Mouse (Mus musculus) liver, postnatal 0 days (tissue): Measurements from ENCODE around the gene Gm17521.
"Not testable (repeated sequence)": the region's sequence is repeated elsewhere in the genome, so short reads cannot be mapped to it uniquely, and the experiment has no call there.

ENCODE experiments used
- CTCF ChIP-seq: sonication (generic); IDR thresholded peaks from 2 replicates; pipeline ENCODE4 v1.5.1; 2016; ENCODE audit warnings: antibody characterized with exemption, low read depth
- EP300 ChIP-seq: IDR thresholded peaks from 2 replicates; pipeline ENCODE4 v1.6.1; 2016; ENCODE audit warnings: antibody characterized with exemption, low read depth, mild to moderate bottlenecking

DNA sequence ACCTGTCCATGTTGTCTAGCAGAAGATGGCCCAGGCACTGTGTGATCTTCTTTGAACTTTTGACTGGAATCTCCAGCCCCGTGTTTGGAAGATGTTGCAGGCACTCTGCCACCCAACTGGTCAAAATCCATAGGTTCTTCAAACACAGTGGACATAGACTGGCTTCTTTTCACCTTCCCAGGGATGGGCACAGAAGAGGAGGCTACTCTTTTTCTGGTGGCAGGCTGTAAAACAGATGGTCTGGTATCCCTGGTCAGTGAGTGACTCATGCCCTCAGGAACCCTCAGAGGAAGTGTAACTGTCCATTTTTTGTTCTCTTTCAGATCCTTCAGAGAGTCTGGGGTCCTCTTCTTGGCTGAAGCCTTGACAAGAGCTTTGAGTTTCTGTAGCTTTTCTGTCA is at the start of gene Gm17521:
- TF ChIP-seq CTCF, EP300: not testable (repeated sequence)
